Mouse (Mus musculus) ES-E14 (cell line): ENCODE measurements around the gene Suclg1. TPM values are rescaled to one million over a fixed set of nuclear protein-coding genes. Genes with fewer than 3 reads are reported as not detected.

Source experiments
- DNase-seq: peaks from one replicate; pipeline ENCODE4 v3.0.0-alpha.2; 2013; ENCODE audit warnings: low read depth, low spot score
- H3K27ac ChIP-seq: 2 replicates; pipeline ENCODE4 v1.5.1; 2012; ENCODE audit warnings: low read depth, mild to moderate bottlenecking, low read length, moderate library complexity, mixed read lengths; ENCODE audit not compliant: poor library complexity, insufficient read depth, severe bottlenecking
- H3K36me3 ChIP-seq: 2 replicates; pipeline ENCODE4 v1.6.1; 2012; ENCODE audit warnings: mild to moderate bottlenecking, low read length, moderate library complexity, mixed read lengths; ENCODE audit not compliant: control insufficient read depth, poor library complexity, insufficient read depth, severe bottlenecking
- H3K4me1 ChIP-seq, 2 experiments: fragments of 150-350 bp in 1 of 2; sonication (generic) in 1 of 2; 2 replicates each; pipeline ENCODE4 v1.6.1; 2012; ENCODE audit warnings: low read length in 2 of 2, mild to moderate bottlenecking in 1 of 2, mixed read lengths in 1 of 2; ENCODE audit not compliant: control insufficient read depth in 2 of 2, insufficient read depth in 2 of 2, poor library complexity in 1 of 2
- H3K4me3 ChIP-seq, 2 experiments: fragments of 150-350 bp in 1 of 2; sonication (generic) in 1 of 2; 2 replicates each; pipeline ENCODE4 v1.5.1; 2012; ENCODE audit warnings: low read length in 2 of 2, low read depth in 1 of 2, mild to moderate bottlenecking in 1 of 2, mixed read lengths in 1 of 2; ENCODE audit not compliant: insufficient read depth in 1 of 2, poor library complexity in 1 of 2, severe bottlenecking in 1 of 2
- H3K9ac ChIP-seq: 2 replicates; pipeline ENCODE4 v1.6.1; 2012; ENCODE audit warnings: low read depth, mild to moderate bottlenecking, low read length, mixed read lengths; ENCODE audit not compliant: poor library complexity, insufficient read depth, severe bottlenecking
- H3K9me3 ChIP-seq: fragments of 150-350 bp; sonication (generic); 2 replicates; pipeline ENCODE4 v1.6.1; 2012; ENCODE audit warnings: low read depth, mild to moderate bottlenecking, low read length; ENCODE audit not compliant: control insufficient read depth, insufficient read depth
- CHD2 ChIP-seq: IDR thresholded peaks from 2 replicates; pipeline ENCODE4 v1.6.1; 2014; ENCODE audit warnings: mild to moderate bottlenecking, low read depth, low read length, inconsistent platforms
- HCFC1 ChIP-seq: IDR thresholded peaks from 2 replicates; pipeline ENCODE4 v1.6.1; 2012; ENCODE audit warnings: low read length, inconsistent platforms, borderline replicate concordance; ENCODE audit not compliant: insufficient read depth
- MAFK ChIP-seq: IDR thresholded peaks from 2 replicates; pipeline ENCODE4 v1.6.1; 2014; ENCODE audit warnings: mild to moderate bottlenecking, low read depth, low read length, inconsistent platforms; ENCODE audit not compliant: insufficient read depth
- ZC3H11A ChIP-seq: IDR thresholded peaks from 2 replicates; pipeline ENCODE4 v1.6.1; 2012; ENCODE audit warnings: low read depth, mild to moderate bottlenecking, inconsistent platforms, low read length, borderline replicate concordance
- ZNF384 ChIP-seq: IDR thresholded peaks from 2 replicates; pipeline ENCODE4 v1.6.1; 2012; ENCODE audit warnings: low read depth, low read length, inconsistent platforms
- in situ Hi-C, 2 experiments: fragments of 600-800 bp; cut with MboI; formaldehyde crosslinking; loops; one replicate each; pipeline ENCODE4 v1.15.1; 2025; ENCODE audit warnings: low sequenced_read_pairs in 2 of 2, inconsistent platforms in 1 of 2; ENCODE audit not compliant: unreplicated experiment in 2 of 2
- total RNA-seq: library from RNA; depleted of rRNA; stranded (reverse); fragments of 300-350 nt; gene quantifications from 2 replicates; pipeline ENCODE4 v1.2.3, GENCODE M21; 2012

Suclg1 gene
- total RNA-seq, 1 experiment: 99.7 TPM

DNA sequence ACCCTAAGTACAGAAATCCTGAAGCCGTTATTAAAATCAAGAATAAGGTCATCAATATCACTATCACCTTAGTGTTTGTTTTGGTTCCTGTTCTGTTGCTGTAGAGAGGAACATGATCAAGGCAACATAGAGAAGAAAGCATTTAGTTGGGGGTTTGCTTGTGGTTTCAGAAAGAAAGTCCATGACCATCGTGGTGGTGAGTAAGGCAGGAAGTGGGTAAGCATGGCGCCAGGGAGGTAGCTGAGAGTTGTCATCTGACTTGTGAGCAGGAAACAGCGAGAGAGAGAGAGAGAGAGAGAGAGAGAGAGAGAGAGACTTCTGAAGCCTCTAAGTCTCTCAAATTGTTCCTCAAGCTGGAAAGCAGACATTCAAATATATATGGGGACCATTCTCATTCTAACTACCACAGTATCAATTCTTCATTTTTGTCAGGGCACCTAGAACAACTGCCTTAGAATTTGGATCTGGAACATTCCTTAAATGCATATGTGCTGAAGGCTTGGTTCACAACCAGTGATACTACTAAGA, 37.7 kb upstream of the Suclg1 start:
- DNase-seq: no peak
- H3K4me3 ChIP-seq: no peak overlapping the region
- no peak for TF ChIP-seq CHD2
- no peak for TF ChIP-seq MAFK
- no peak for TF ChIP-seq ZC3H11A
- TF ChIP-seq HCFC1: no peak
- no peak for TF ChIP-seq ZNF384
- in situ Hi-C loops: no loop called here
- no peaks in the 10 kb centered on the region for H3K9me3 ChIP-seq
- H3K27ac ChIP-seq: no peak overlapping the region
- H3K4me1 ChIP-seq: peaks cover 0 to 2% of the 10 kb centered on the region in 2 experiments; a peak in 1 of 4 replicates
- H3K36me3 ChIP-seq: no peaks in the 10 kb centered on the region
- H3K9ac ChIP-seq: no peak overlapping the region

DNA sequence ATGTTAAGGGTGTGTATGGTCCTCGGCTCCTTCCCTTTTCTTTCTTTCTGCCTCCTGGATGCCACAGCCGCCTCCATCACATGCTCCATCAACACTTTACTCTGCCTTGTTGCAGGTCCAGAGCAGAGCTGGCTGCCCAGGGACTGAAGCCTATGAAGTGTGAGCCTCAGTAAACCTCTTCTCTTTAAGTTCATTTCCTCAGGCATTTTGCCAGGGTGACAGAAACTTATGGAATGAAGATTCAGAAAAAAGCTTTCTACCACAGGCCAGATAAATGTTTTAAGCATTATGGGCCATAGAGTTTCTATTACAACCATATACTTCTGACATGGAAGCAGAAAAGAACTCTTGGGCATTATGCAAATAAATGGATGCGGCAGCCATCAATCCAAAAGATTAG, 37.1 kb upstream of the Suclg1 start:
- no peak for TF ChIP-seq MAFK
- TF ChIP-seq ZNF384: no peak
- no peak for TF ChIP-seq CHD2
- TF ChIP-seq HCFC1: no peak
- no peak for TF ChIP-seq ZC3H11A
- no peak overlapping the region for H3K4me3 ChIP-seq
- in situ Hi-C loops: no loop called here
- H3K9me3 ChIP-seq: no peaks in the 10 kb centered on the region
- H3K9ac ChIP-seq: no peak overlapping the region
- H3K27ac ChIP-seq: no peak overlapping the region
- no peaks in the 10 kb centered on the region for H3K36me3 ChIP-seq
- no peak for DNase-seq
- H3K4me1 ChIP-seq: peaks cover 0 to 2% of the 10 kb centered on the region in 2 experiments; a peak in 1 of 4 replicates

DNA sequence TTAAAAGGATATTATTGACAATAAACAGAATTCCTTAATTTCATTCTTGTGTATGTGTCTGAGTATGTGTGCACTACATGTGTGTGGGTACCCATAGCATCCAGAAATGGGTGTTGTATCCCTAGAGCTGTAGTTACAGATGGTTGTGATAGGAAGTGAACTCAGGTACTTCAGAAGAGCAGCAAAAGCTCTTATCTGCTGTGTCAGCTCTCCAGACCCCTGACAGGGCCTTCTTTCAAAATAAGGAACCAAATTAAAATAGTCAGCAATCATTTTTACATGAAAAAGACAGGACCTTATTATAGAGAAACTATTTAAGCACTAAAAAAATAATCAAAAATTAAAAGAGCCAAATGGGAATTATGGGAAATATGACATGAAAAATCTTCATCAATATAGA, 36.6 kb upstream of the Suclg1 start:
- DNase-seq: no peak
- Histone ChIP-seq H3K27ac (no peak overlapping the region), H3K4me3 (no peak overlapping the region), H3K4me1 (peaks cover 0 to 2% of the 10 kb centered on the region in 2 experiments; a peak in 1 of 4 replicates), H3K9ac (no peak overlapping the region), H3K9me3 (no peaks in the 10 kb centered on the region), H3K36me3 (no peaks in the 10 kb centered on the region)
- no peak for TF ChIP-seq CHD2
- TF ChIP-seq HCFC1: no peak
- no peak for TF ChIP-seq MAFK
- no peak for TF ChIP-seq ZC3H11A
- TF ChIP-seq ZNF384: no peak
- in situ Hi-C loops: no loop called here

- Histone ChIP-seq H3K9ac (peak within 1 kb of the TSS; percentile 52), H3K9me3 (no peaks in the 10 kb centered on the region), H3K4me1 (peaks cover 0 to 3% of the 10 kb centered on the region in 2 experiments; a peak in 2 of 4 replicates), H3K36me3 (no peaks in the 10 kb centered on the region), H3K27ac (peak within 1 kb of the TSS; percentile 22; the same call in 1 of the 2 replicates), H3K4me3 (peak within 1 kb of the TSS; percentile 45 to 81)
- in situ Hi-C loops: no loop called here
- TF ChIP-seq CHD2: peak; percentile 95
- no peak for TF ChIP-seq HCFC1
- no peak for TF ChIP-seq ZC3H11A
- no peak for TF ChIP-seq ZNF384
- peak; percentile 92 for DNase-seq
Measured at GRCm38 (mm10) chr6:73221189-73221957, 26.8 kb upstream of the Suclg1 start, which contains the start of gene Dnah6. Dnah6 (minus strand) TSS chr6:73221651.
